Mouse (Mus musculus) forebrain, embryonic 12.5 days (tissue): ENCODE results near the gene Irgq. TPM values are rescaled to one million over a fixed set of nuclear protein-coding genes. Genes with fewer than 3 reads are reported as not detected.

Source experiments
- ATAC-seq: fragments of 200-750 bp; cut with Nextera tagmentation; 2 replicates; pipeline ENCODE4 v1.8.0; 2017; ENCODE audit warnings: moderate TSS enrichment; ENCODE audit not compliant: low FRiP score
- H3K27ac ChIP-seq: fragments of 300-500 bp; sonication (generic); 2 replicates; pipeline ENCODE4 v1.5.1; 2016; ENCODE audit warnings: mild to moderate bottlenecking
- H3K27me3 ChIP-seq: fragments of 300-500 bp; sonication (generic); 2 replicates; pipeline ENCODE4 v1.6.1; 2016; ENCODE audit warnings: mild to moderate bottlenecking
- H3K36me3 ChIP-seq: fragments of 300-500 bp; sonication (generic); replicated peaks from 2 replicates; pipeline ENCODE4 v1.6.1; 2016; ENCODE audit warnings: mild to moderate bottlenecking
- H3K4me1 ChIP-seq: fragments of 300-500 bp; sonication (generic); 2 replicates; pipeline ENCODE4 v1.6.1; 2016
- H3K4me2 ChIP-seq: fragments of 300-500 bp; sonication (generic); 2 replicates; pipeline ENCODE4 v1.6.1; 2016; ENCODE audit warnings: mild to moderate bottlenecking, moderate library complexity
- H3K4me3 ChIP-seq: fragments of 300-500 bp; sonication (generic); replicated peaks from 2 replicates; pipeline ENCODE4 v1.5.1; 2016; ENCODE audit warnings: mild to moderate bottlenecking
- H3K9ac ChIP-seq: fragments of 300-500 bp; sonication (generic); 2 replicates; pipeline ENCODE4 v1.6.1; 2016; ENCODE audit warnings: mild to moderate bottlenecking
- H3K9me3 ChIP-seq: fragments of 300-500 bp; sonication (generic); 2 replicates; pipeline ENCODE4 v1.6.1; 2016
- WGBS: fragments of 180-500 bp; shearing (Covaris S2); methylation state at CpG from one replicate; pipeline ENCODE4 v1.1.7; 2016; 5-methylcytosine and 5-hydroxymethylcytosine counted together
- polyA plus RNA-seq: library from polyadenylated mRNA; unstranded; fragments of >200 nt; fragmentation: Nextera tagmentation; extraction: Ambion mirVana; gene quantifications from 2 replicates; pipeline ENCODE4 v1.2.1, GENCODE M21; 2016

The Irgq gene
- polyA plus RNA-seq, 1 experiment from 2014 or later, result 24.7 TPM

- H3K9me3 ChIP-seq, result peaks cover 3% of the 10 kb centered on the region; the same call in 1 of the 2 replicates
- WGBS, result 23% methylated on average over 18 of the region's 19 CpGs
- H3K27me3 ChIP-seq, result peaks cover 23% of the 10 kb centered on the region
- peak overlapping the region; percentile 18; the same call in 1 of the 2 replicates for H3K4me3 ChIP-seq
- H3K4me1 ChIP-seq, result peaks cover 43% of the 10 kb centered on the region
- H3K9ac ChIP-seq, result 0 out of 2 replicates have a peak overlapping the region, but pooled peaks have one; percentile 12
- H3K36me3 ChIP-seq, result peaks cover 35% of the 10 kb centered on the region
- H3K27ac ChIP-seq, result no peak overlapping the region
- peak overlapping the region; percentile 36 for H3K4me2 ChIP-seq
- ATAC-seq, result no peak
Observed at GRCm38 (mm10) chr7:24534301-24534700, 3.8 kb downstream of the Irgq start.

GRCm38 (mm10) chr7:24537081-24537480, 6.6 kb downstream of the Irgq start:
- peaks cover 23% of the 10 kb centered on the region for H3K27me3 ChIP-seq
- H3K4me1 ChIP-seq, result peaks cover 24% of the 10 kb centered on the region
- no peak overlapping the region for H3K4me3 ChIP-seq
- no peak overlapping the region for H3K9ac ChIP-seq
- peaks cover 3% of the 10 kb centered on the region; the same call in 1 of the 2 replicates for H3K9me3 ChIP-seq
- peaks cover 35% of the 10 kb centered on the region for H3K36me3 ChIP-seq
- H3K27ac ChIP-seq, result no peak overlapping the region
- ATAC-seq, result no peak
- H3K4me2 ChIP-seq, result no peak overlapping the region
- 83% methylated on average over 4 of the region's 4 CpGs for WGBS

DNA sequence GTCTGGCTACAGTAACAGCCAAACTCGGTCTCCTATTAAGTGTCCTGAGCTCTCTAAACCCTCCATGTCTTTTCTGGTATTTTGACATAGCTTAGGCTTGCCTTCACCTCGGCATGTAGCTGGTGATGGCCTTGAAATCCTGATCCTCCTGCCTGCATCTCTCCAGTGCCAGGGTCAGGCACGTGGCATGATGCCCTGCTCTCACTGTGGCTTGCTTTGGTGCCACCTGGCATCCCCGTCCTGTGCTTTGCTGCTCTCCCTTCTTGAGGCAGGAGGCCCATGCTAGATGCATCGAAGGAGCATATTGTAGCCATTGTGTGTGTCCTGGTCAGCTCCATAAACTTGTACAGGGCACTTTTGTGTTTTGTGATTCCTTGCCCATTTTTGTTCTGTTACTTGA, 7.1 kb downstream of the Irgq start:
- Histone ChIP-seq H3K36me3 (peaks cover 35% of the 10 kb centered on the region), H3K27me3 (peaks cover 19% of the 10 kb centered on the region), H3K4me2 (no peak overlapping the region), H3K9ac (no peak overlapping the region), H3K4me3 (no peak overlapping the region), H3K9me3 (peaks cover 3% of the 10 kb centered on the region; the same call in 1 of the 2 replicates), H3K27ac (no peak overlapping the region), H3K4me1 (peaks cover 19% of the 10 kb centered on the region)
- no peak for ATAC-seq
- 85% methylated on average over 5 of the region's 5 CpGs for WGBS

GRCm38 (mm10) chr7:24538154-24538553, 7.7 kb downstream of the Irgq start:
- Histone ChIP-seq H3K4me2 (no peak overlapping the region), H3K9me3 (peaks cover 3% of the 10 kb centered on the region; the same call in 1 of the 2 replicates), H3K4me1 (peaks cover 17% of the 10 kb centered on the region), H3K4me3 (no peak overlapping the region), H3K27me3 (peaks cover 15% of the 10 kb centered on the region), H3K36me3 (peaks cover 34% of the 10 kb centered on the region), H3K9ac (no peak overlapping the region), H3K27ac (no peak overlapping the region)
- WGBS, result 46% methylated on average over 5 of the region's 5 CpGs
- no peak for ATAC-seq

- Histone ChIP-seq H3K4me3 (no peak overlapping the region), H3K27ac (no peak overlapping the region), H3K9me3 (peaks cover 3% of the 10 kb centered on the region; the same call in 1 of the 2 replicates), H3K4me1 (peaks cover 11% of the 10 kb centered on the region), H3K4me2 (no peak overlapping the region), H3K36me3 (peaks cover 28% of the 10 kb centered on the region), H3K9ac (no peak overlapping the region), H3K27me3 (peaks cover 10% of the 10 kb centered on the region)
- no peak for ATAC-seq
- WGBS, result 76% methylated on average over 5 of the region's 5 CpGs
Observed at GRCm38 (mm10) chr7:24538701-24539100, 8.2 kb downstream of the Irgq start.

- no peak overlapping the region for H3K9ac ChIP-seq
- H3K4me3 ChIP-seq, result no peak overlapping the region
- H3K4me2 ChIP-seq, result no peak overlapping the region
- H3K27me3 ChIP-seq, result 0 out of 2 replicates have a peak, but pooled peaks cover under 1% of the 10 kb centered on the region
- peaks cover 3% of the 10 kb centered on the region; the same call in 1 of the 2 replicates for H3K9me3 ChIP-seq
- H3K27ac ChIP-seq, result no peak overlapping the region
- peaks cover 18% of the 10 kb centered on the region for H3K36me3 ChIP-seq
- ATAC-seq, result no peak
- H3K4me1 ChIP-seq, result peaks cover 4% of the 10 kb centered on the region; the same call in 1 of the 2 replicates
- WGBS, result 91% methylated on average over 4 of the region's 4 CpGs
Observed at GRCm38 (mm10) chr7:24539686-24540085, 9.2 kb downstream of the Irgq start.

DNA sequence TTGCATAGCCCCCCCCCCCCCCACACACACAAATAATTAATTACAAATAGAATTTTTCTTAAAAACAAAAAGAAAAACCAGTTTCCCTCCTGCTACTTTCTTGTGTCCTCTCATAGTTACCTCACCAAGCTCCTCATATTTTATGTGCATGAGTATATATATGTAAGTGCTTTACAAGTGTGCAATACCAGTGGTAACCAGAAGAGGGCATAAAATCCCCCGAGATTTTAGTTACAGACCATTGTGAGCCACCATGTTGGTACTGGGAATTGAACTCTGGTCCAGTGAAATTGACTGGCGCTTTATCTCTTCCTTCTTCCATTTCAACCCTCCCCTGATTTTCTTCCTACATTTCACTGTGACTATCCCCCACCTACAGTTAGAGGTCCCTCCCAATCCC, 14.0 kb downstream of the Irgq start:
- Histone ChIP-seq H3K4me3 (no peak overlapping the region), H3K9ac (no peak overlapping the region), H3K4me1 (peaks cover 17% of the 10 kb centered on the region), H3K36me3 (peaks cover 13% of the 10 kb centered on the region), H3K27me3 (no peaks in the 10 kb centered on the region), H3K27ac (no peak overlapping the region), H3K4me2 (no peak overlapping the region), H3K9me3 (no peaks in the 10 kb centered on the region)
- ATAC-seq, result no peak
- 92% methylated on average over 2 of the region's 2 CpGs for WGBS

DNA sequence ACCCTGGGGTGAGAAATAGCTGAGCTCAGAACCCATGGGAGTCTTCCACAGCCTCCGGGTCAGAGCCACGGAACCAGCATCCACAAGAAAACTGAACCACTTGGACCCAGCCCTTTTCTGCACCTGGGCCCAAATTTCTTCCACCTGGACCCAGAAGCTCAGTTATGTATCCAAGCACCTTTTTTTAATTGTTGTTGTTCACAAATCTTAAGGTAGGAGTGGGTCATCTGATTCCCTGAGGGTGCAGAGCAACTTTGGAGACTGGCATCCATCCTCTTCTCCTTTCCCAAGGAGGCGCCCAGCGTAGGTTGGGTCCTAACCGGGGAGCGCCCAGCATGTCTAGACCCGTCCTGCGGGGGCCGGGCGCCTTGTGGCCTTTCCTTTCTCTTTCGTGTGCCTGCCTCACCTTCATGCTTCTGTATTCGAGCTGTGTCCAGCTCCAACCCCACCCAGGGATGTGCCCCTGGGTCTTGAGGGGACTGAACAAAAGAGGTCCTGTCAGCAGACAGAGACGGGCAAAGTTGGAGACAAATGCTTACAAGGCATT, 15.7 kb downstream of the Irgq start, which contains the start of the genes Pinlyp and Xrcc1:
Gene Pinlyp, minus strand, starts transcription at position 51 of the 547 bp plus-strand sequence.
Gene Xrcc1, plus strand, starts transcription at position 222 of the 547 bp plus-strand sequence.
- Histone ChIP-seq H3K4me3 (peak within 1 kb of the TSS; percentile 81), H3K9ac (peak within 1 kb of the TSS; percentile 87), H3K4me2 (peak within 1 kb of the TSS; percentile 74), H3K36me3 (peaks cover 30% of the 10 kb centered on the region), H3K27ac (peak within 1 kb of the TSS; percentile 71), H3K27me3 (no peaks in the 10 kb centered on the region), H3K4me1 (peaks cover 17% of the 10 kb centered on the region), H3K9me3 (no peaks in the 10 kb centered on the region)
- 30% methylated on average over 13 of the region's 13 CpGs for WGBS
- ATAC-seq, result peak; percentile 27

- peaks cover 17% of the 10 kb centered on the region for H3K4me1 ChIP-seq
- no peaks in the 10 kb centered on the region for H3K9me3 ChIP-seq
- peaks cover 36% of the 10 kb centered on the region for H3K36me3 ChIP-seq
- peak overlapping the region; percentile 87 for H3K9ac ChIP-seq
- under 1% methylated on average over 57 of the region's 57 CpGs for WGBS
- peak overlapping the region; percentile 81 for H3K4me3 ChIP-seq
- peak overlapping the region; percentile 74 for H3K4me2 ChIP-seq
- peak; percentile 98 for ATAC-seq
- peak overlapping the region; percentile 71 for H3K27ac ChIP-seq
- H3K27me3 ChIP-seq, result no peaks in the 10 kb centered on the region
Observed at GRCm38 (mm10) chr7:24546634-24547389, 16.3 kb downstream of the Irgq start.

GRCm38 (mm10) chr7:24547534-24548036, 17.1 kb downstream of the Irgq start:
- H3K36me3 ChIP-seq, result peaks cover 44% of the 10 kb centered on the region
- H3K4me2 ChIP-seq, result peak overlapping the region; percentile 74
- 27% methylated on average over 13 of the region's 13 CpGs for WGBS
- no peaks in the 10 kb centered on the region for H3K9me3 ChIP-seq
- peaks cover 17% of the 10 kb centered on the region for H3K4me1 ChIP-seq
- H3K27ac ChIP-seq, result peak overlapping the region; percentile 63
- peak; percentile 27; the same call in 1 of the 2 replicates for ATAC-seq
- H3K9ac ChIP-seq, result peak overlapping the region; percentile 87
- no peaks in the 10 kb centered on the region for H3K27me3 ChIP-seq
- H3K4me3 ChIP-seq, result peak overlapping the region; percentile 81

- Histone ChIP-seq H3K9ac (no peak overlapping the region), H3K9me3 (no peaks in the 10 kb centered on the region), H3K27me3 (no peaks in the 10 kb centered on the region), H3K36me3 (peaks cover 76% of the 10 kb centered on the region), H3K27ac (no peak overlapping the region), H3K4me3 (no peak overlapping the region), H3K4me1 (peaks cover 10% of the 10 kb centered on the region), H3K4me2 (no peak overlapping the region)
- WGBS, result 94% methylated on average over 12 of the region's 12 CpGs
- no peak for ATAC-seq
Observed at GRCm38 (mm10) chr7:24551985-24552759, 21.7 kb downstream of the Irgq start.

- Histone ChIP-seq H3K9me3 (no peaks in the 10 kb centered on the region), H3K27ac (no peak overlapping the region), H3K4me1 (no peaks in the 10 kb centered on the region), H3K27me3 (no peaks in the 10 kb centered on the region), H3K36me3 (peaks cover 72% of the 10 kb centered on the region), H3K4me3 (no peak overlapping the region), H3K4me2 (no peak overlapping the region), H3K9ac (no peak overlapping the region)
- WGBS, result 91% methylated on average over 10 of the region's 10 CpGs
- ATAC-seq, result no peak
Observed at GRCm38 (mm10) chr7:24555786-24556185, 25.3 kb downstream of the Irgq start.
